Mouse (Mus musculus) leukemia stem cell, adult 10-12 weeks (primary cell): ENCODE results near the gene Gabrb3. TPM values are rescaled to one million over a fixed set of nuclear protein-coding genes. Genes with fewer than 3 reads are reported as not detected.

Experiments
- polyA plus RNA-seq: library from polyadenylated mRNA; stranded (reverse); fragments of >175 nt; gene quantifications from 2 replicates; pipeline ENCODE4 v1.2.3, GENCODE M21; 2012; ENCODE audit warnings: low replicate concordance

Gabrb3 gene
- polyA plus RNA-seq, result not detected in 2 replicates

GRCm38 (mm10) chr7:57419392-57419791 lies at the start of gene Gabrb3:
TSS of gene Gabrb3 (plus strand) at chr7:57419692.

GRCm38 (mm10) chr7:57386517-57387340 lies 32.8 kb upstream of the Gabrb3 start, which contains the start of gene Gabrg3:
TSS of gene Gabrg3 (minus strand) at chr7:57387188.

GRCm38 (mm10) chr7:57509681-57510141 lies 90.2 kb downstream of the Gabrb3 start, which contains the start of gene Gabra5:
TSS of gene Gabra5 (minus strand) at chr7:57510059.

Other genes starting within 250 kb of the Gabrb3 start
- gene Gabrg3, start 32.5 kb upstream of the Gabrb3 start, polyA plus RNA-seq, result not detected in 2 replicates
- not detected in 2 replicates for gene Gabra5, start 90.4 kb downstream of the Gabrb3 start, polyA plus RNA-seq